Mouse (Mus musculus): ENCODE results near the gene Olfr1189. TPM values are rescaled to one million over a fixed set of nuclear protein-coding genes. Genes with fewer than 3 reads are reported as not detected.
"Not testable (repeated sequence)": the region's sequence is repeated elsewhere in the genome, so short reads cannot be mapped to it uniquely, and the experiment has no call there.

Olfr1189 gene
- not detected in 2 replicates for polyA plus RNA-seq (2015; fragmentation: Nextera tagmentation; extraction: Ambion mirVana)

GRCm38 (mm10) chr2:88586154-88586553 lies at the start of gene Olfr1189:
Olfr1189 (plus strand) TSS chr2:88586454.
- Histone ChIP-seq H3K4me3 (ENCODE audit: low read depth, low read length) (no peak within 1 kb of the TSS), H3K9me3 (ENCODE audit: low read length) (no peaks in the 10 kb centered on the region), H3K27ac (ENCODE audit: low read length) (no peak within 1 kb of the TSS), H3K9ac (replicated peaks; ENCODE audit: low read depth) (no peak within 1 kb of the TSS), H3K4me1 (ENCODE audit: insufficient read depth, low read depth, low read length) (no peaks in the 10 kb centered on the region), H3K4me2 (replicated peaks; ENCODE audit: low read depth, low read length) (no peak within 1 kb of the TSS), H3K27me3 (replicated peaks; ENCODE audit: insufficient read depth, low read length) (no peaks in the 10 kb centered on the region), H3K36me3 (ENCODE audit: insufficient read depth, low read length) (no peaks in the 10 kb centered on the region)
- DNase-seq (ENCODE audit: low spot score): no peak
- no peak for ATAC-seq
- no peak for TF ChIP-seq EP300 (IDR thresholded peaks at IDR 0.05)

- 71% methylated on average over 2 of the region's 2 CpGs for WGBS
- no peak within 1 kb of the TSS for H3K4me2 ChIP-seq (replicated peaks; ENCODE audit: low read depth, low read length)
- no peaks in the 10 kb centered on the region for H3K4me1 ChIP-seq (ENCODE audit: insufficient read depth, low read depth, low read length)
- H3K4me3 ChIP-seq (ENCODE audit: low read depth, low read length): no peak within 1 kb of the TSS
- ATAC-seq (no peak), DNase-seq (ENCODE audit: low spot score) (no peak)
- no peaks in the 10 kb centered on the region for H3K9me3 ChIP-seq (ENCODE audit: low read length)
- H3K36me3 ChIP-seq (ENCODE audit: insufficient read depth, low read length): no peaks in the 10 kb centered on the region
- no peak within 1 kb of the TSS for H3K9ac ChIP-seq (replicated peaks; ENCODE audit: low read depth)
- TF ChIP-seq CTCF (IDR thresholded peaks at IDR 0.05) (no peak), EP300 (IDR thresholded peaks at IDR 0.05) (no peak)
- H3K27me3 ChIP-seq (replicated peaks; ENCODE audit: insufficient read depth, low read length): no peaks in the 10 kb centered on the region
- no peak within 1 kb of the TSS for H3K27ac ChIP-seq (ENCODE audit: low read length)
These were observed 29.6 kb upstream of the Olfr1189 start, which contains the start of gene Olfr1188 for GRCm38 (mm10) chr2:88556635-88557034. Olfr1188 (plus strand) TSS chr2:88556935.

- not testable (repeated sequence) for DNase-seq (ENCODE audit: low spot score); H3K9ac ChIP-seq (replicated peaks; ENCODE audit: low read depth); H3K27ac ChIP-seq (ENCODE audit: low read length); ATAC-seq; H3K4me2 ChIP-seq (replicated peaks; ENCODE audit: low read depth, low read length); H3K36me3 ChIP-seq (ENCODE audit: insufficient read depth, low read length); H3K4me3 ChIP-seq (ENCODE audit: low read depth, low read length); H3K4me1 ChIP-seq (ENCODE audit: insufficient read depth, low read depth, low read length); H3K27me3 ChIP-seq (replicated peaks; ENCODE audit: insufficient read depth, low read length); H3K9me3 ChIP-seq (ENCODE audit: low read length)
- 86% methylated on average over 12 of the region's 12 CpGs for WGBS
These were observed 13.6 kb upstream of the Olfr1189 start for GRCm38 (mm10) chr2:88572696-88573095.

- H3K27me3 ChIP-seq (replicated peaks; ENCODE audit: insufficient read depth, low read length); H3K4me1 ChIP-seq (ENCODE audit: insufficient read depth, low read depth, low read length); H3K4me3 ChIP-seq (ENCODE audit: low read depth, low read length); H3K9me3 ChIP-seq (ENCODE audit: low read length); H3K27ac ChIP-seq (ENCODE audit: low read length); H3K4me2 ChIP-seq (replicated peaks; ENCODE audit: low read depth, low read length); H3K36me3 ChIP-seq (ENCODE audit: insufficient read depth, low read length); DNase-seq (ENCODE audit: low spot score); ATAC-seq; H3K9ac ChIP-seq (replicated peaks; ENCODE audit: low read depth): not testable (repeated sequence)
- 95% methylated on average over 1 of the region's 1 CpGs for WGBS
These were observed 54.0 kb downstream of the Olfr1189 start, which contains the start of gene Olfr1191-ps1 for GRCm38 (mm10) chr2:88640242-88640641. Olfr1191-ps1 (plus strand) TSS chr2:88640542.

Other genes starting within 250 kb of the Olfr1189 start
- not detected in 2 replicates for gene Olfr1176, start 249.7 kb upstream of the Olfr1189 start, polyA plus RNA-seq (2015; fragmentation: Nextera tagmentation; extraction: Ambion mirVana)
- gene Olfr1177-ps, start 240.0 kb upstream of the Olfr1189 start, polyA plus RNA-seq (2015; fragmentation: Nextera tagmentation; extraction: Ambion mirVana): not detected in 2 replicates
- not detected in 2 replicates for gene Olfr1178, start 199.4 kb upstream of the Olfr1189 start, polyA plus RNA-seq (2015; fragmentation: Nextera tagmentation; extraction: Ambion mirVana)
- not detected in 2 replicates for gene Olfr1179, start 180.0 kb upstream of the Olfr1189 start, polyA plus RNA-seq (2015; fragmentation: Nextera tagmentation; extraction: Ambion mirVana)
- gene Olfr1180, start 167.3 kb upstream of the Olfr1189 start, polyA plus RNA-seq (2015; fragmentation: Nextera tagmentation; extraction: Ambion mirVana): not detected in 2 replicates
- gene Olfr1181, start 160.3 kb upstream of the Olfr1189 start, polyA plus RNA-seq (2015; fragmentation: Nextera tagmentation; extraction: Ambion mirVana): not detected in 2 replicates
- gene Gm13757, start 137.3 kb upstream of the Olfr1189 start, polyA plus RNA-seq (2015; fragmentation: Nextera tagmentation; extraction: Ambion mirVana): not detected in 2 replicates
- gene Olfr1183, start 131.6 kb upstream of the Olfr1189 start, polyA plus RNA-seq (2015; fragmentation: Nextera tagmentation; extraction: Ambion mirVana): not detected in 2 replicates
- gene Olfr1184, start 102.9 kb upstream of the Olfr1189 start, polyA plus RNA-seq (2015; fragmentation: Nextera tagmentation; extraction: Ambion mirVana): not detected in 2 replicates
- not detected in 2 replicates for gene Olfr1185-ps1, start 93.1 kb upstream of the Olfr1189 start, polyA plus RNA-seq (2015; fragmentation: Nextera tagmentation; extraction: Ambion mirVana)
- gene Olfr1186, start 67.9 kb upstream of the Olfr1189 start, polyA plus RNA-seq (2015; fragmentation: Nextera tagmentation; extraction: Ambion mirVana): not detected in 2 replicates
- gene Olfr1188, start 29.5 kb upstream of the Olfr1189 start, polyA plus RNA-seq (2015; fragmentation: Nextera tagmentation; extraction: Ambion mirVana): not detected in 2 replicates
- not detected in 2 replicates for gene Olfr1191-ps1, start 54.1 kb downstream of the Olfr1189 start, polyA plus RNA-seq (2015; fragmentation: Nextera tagmentation; extraction: Ambion mirVana)
- not detected in 2 replicates for gene Olfr1192-ps1, start 62.1 kb downstream of the Olfr1189 start, polyA plus RNA-seq (2015; fragmentation: Nextera tagmentation; extraction: Ambion mirVana)
- not detected in 2 replicates for gene Olfr1193, start 89.2 kb downstream of the Olfr1189 start, polyA plus RNA-seq (2015; fragmentation: Nextera tagmentation; extraction: Ambion mirVana)
- not detected in 2 replicates for gene Olfr1195, start 102.7 kb downstream of the Olfr1189 start, polyA plus RNA-seq (2015; fragmentation: Nextera tagmentation; extraction: Ambion mirVana)
- gene Olfr1196, start 118.1 kb downstream of the Olfr1189 start, polyA plus RNA-seq (2015; fragmentation: Nextera tagmentation; extraction: Ambion mirVana): not detected in 2 replicates
- gene Olfr1197, start 145.9 kb downstream of the Olfr1189 start, polyA plus RNA-seq (2015; fragmentation: Nextera tagmentation; extraction: Ambion mirVana): not detected in 2 replicates
- not detected in 2 replicates for gene Olfr1198, start 164.9 kb downstream of the Olfr1189 start, polyA plus RNA-seq (2015; fragmentation: Nextera tagmentation; extraction: Ambion mirVana)
- not detected in 2 replicates for gene Olfr1199, start 174.0 kb downstream of the Olfr1189 start, polyA plus RNA-seq (2015; fragmentation: Nextera tagmentation; extraction: Ambion mirVana)
- not detected in 2 replicates for gene Olfr1200, start 184.0 kb downstream of the Olfr1189 start, polyA plus RNA-seq (2015; fragmentation: Nextera tagmentation; extraction: Ambion mirVana)
- gene Olfr1201, start 206.6 kb downstream of the Olfr1189 start, polyA plus RNA-seq (2015; fragmentation: Nextera tagmentation; extraction: Ambion mirVana): not detected in 2 replicates
- not detected in 2 replicates for gene Olfr1202, start 228.0 kb downstream of the Olfr1189 start, polyA plus RNA-seq (2015; fragmentation: Nextera tagmentation; extraction: Ambion mirVana)
- gene Olfr1205, start 243.3 kb downstream of the Olfr1189 start, polyA plus RNA-seq (2015; fragmentation: Nextera tagmentation; extraction: Ambion mirVana): not detected in 2 replicates